9 mouse cellular contexts compared by ENCODE assay signal in genomic region chr7:66292552-66293376, GRCm38 (mm10).
DNase-seq lines count a peak whose midpoint lies in the region; ATAC-seq and TF ChIP-seq lines count a peak whose summit lies in the region.
"Had no signal": no experiment of that assay in that cellular context is flagged by ENCODE, and none has a peak within 500 bp of the region (broad histone marks: within the 10 kb centered on the region; RNA-seq: fewer than 3 reads in every experiment).

No protein-coding gene starts in this region.

- H3K4me2 ChIP-seq in heart, embryonic 12.5 days = no peak overlapping the region
- no peak overlapping the region for H3K4me2 ChIP-seq in lung, postnatal 0 days (replicated peaks; ENCODE audit: low read depth, low read length)

- DNase-seq in heart, postnatal 4 days = no peak
- DNase-seq in adrenal gland, postnatal 36 days = peak; percentile 39 to 44
- peak; percentile 57 for DNase-seq in lung, postnatal 0 days (ENCODE audit: low spot score)
- no peak for DNase-seq in layer of hippocampus, adult 11-12 months (ENCODE audit: low spot score)
- DNase-seq in ovary, postnatal 36 days (ENCODE audit: low spot score) = no peak
- no peak for DNase-seq in adipocyte (ENCODE audit: low spot score)
- DNase-seq: cerebellum, adult 9-11 months had no signal

- H3K9me3 ChIP-seq in heart, embryonic 12.5 days (replicated peaks) = no peaks in the 10 kb centered on the region
- no peaks in the 10 kb centered on the region for H3K9me3 ChIP-seq in ES-Bruce4 (replicated peaks; ENCODE audit: control insufficient read depth, insufficient read depth, low read length, poor library complexity, severe bottlenecking)
- no peaks in the 10 kb centered on the region for H3K9me3 ChIP-seq in lung, postnatal 0 days (ENCODE audit: low read length)

- peaks cover 10% of the 10 kb centered on the region for H3K4me1 ChIP-seq in heart, embryonic 12.5 days (replicated peaks)
- peaks cover 5% of the 10 kb centered on the region for H3K4me1 ChIP-seq in ES-Bruce4 (ENCODE audit: control insufficient read depth, insufficient read depth, low read length)
- H3K4me1 ChIP-seq in lung, postnatal 0 days (ENCODE audit: insufficient read depth, low read depth, low read length) = no peaks in the 10 kb centered on the region

- no peak for TF ChIP-seq CTCF in ES-Bruce4 (IDR thresholded peaks at IDR 0.05; ENCODE audit: low read depth, low read length)
- TF ChIP-seq CTCF in lung, postnatal 0 days (IDR thresholded peaks at IDR 0.05) = no peak

- 0 out of 2 replicates have a peak overlapping the region, but pooled peaks have one; percentile 16 for H3K27ac ChIP-seq in heart, embryonic 12.5 days (ENCODE audit: poor library complexity, severe bottlenecking)
- no peak overlapping the region for H3K27ac ChIP-seq in ES-Bruce4 (ENCODE audit: insufficient read depth, low read length)
- H3K27ac ChIP-seq in lung, postnatal 0 days (ENCODE audit: low read length) = peak overlapping the region; percentile 48

- TF ChIP-seq EP300 in ES-Bruce4 (IDR thresholded peaks at IDR 0.05; ENCODE audit: insufficient read depth, low read depth, low read length) = peak; percentile 47; the same call in 1 of the 2 replicates
- TF ChIP-seq EP300 in lung, postnatal 0 days (IDR thresholded peaks at IDR 0.05) = no peak

- no peaks in the 10 kb centered on the region for H3K27me3 ChIP-seq in heart, embryonic 12.5 days (replicated peaks)
- H3K27me3 ChIP-seq in ES-Bruce4 (ENCODE audit: control insufficient read depth, insufficient read depth, low read length, poor library complexity, severe bottlenecking) = no peaks in the 10 kb centered on the region
- no peaks in the 10 kb centered on the region for H3K27me3 ChIP-seq in lung, postnatal 0 days (replicated peaks; ENCODE audit: insufficient read depth, low read length)

- TF ChIP-seq POLR2A in ES-Bruce4 (IDR thresholded peaks at IDR 0.05; ENCODE audit: insufficient read depth, low read length) = no peak

- ATAC-seq in heart, embryonic 12.5 days (ENCODE audit: insufficient number of reproducible peaks, low FRiP score) = no peak
- peak; percentile 78 for ATAC-seq in lung, postnatal 0 days

- no peak overlapping the region for H3K9ac ChIP-seq in heart, embryonic 12.5 days
- H3K9ac ChIP-seq in ES-Bruce4 (ENCODE audit: low read depth, poor library complexity, severe bottlenecking) = no peak overlapping the region
- H3K9ac ChIP-seq in lung, postnatal 0 days (replicated peaks; ENCODE audit: low read depth) = no peak overlapping the region

- H3K4me3 ChIP-seq in heart, embryonic 12.5 days = no peak overlapping the region
- no peak overlapping the region for H3K4me3 ChIP-seq in ES-Bruce4 (ENCODE audit: low read depth, low read length)
- H3K4me3 ChIP-seq in lung, postnatal 0 days (ENCODE audit: low read depth, low read length) = no peak overlapping the region

- 60% methylated on average over 19 of the region's 19 CpGs for WGBS in heart, embryonic 12.5 days
- WGBS in lung, postnatal 0 days = 49% methylated on average over 19 of the region's 19 CpGs

- peaks cover 46% of the 10 kb centered on the region for H3K36me3 ChIP-seq in heart, embryonic 12.5 days
- no peaks in the 10 kb centered on the region for H3K36me3 ChIP-seq in ES-Bruce4 (ENCODE audit: control insufficient read depth, insufficient read depth, low read length, poor library complexity, severe bottlenecking)
- peaks cover 43% of the 10 kb centered on the region for H3K36me3 ChIP-seq in lung, postnatal 0 days (ENCODE audit: insufficient read depth, low read length)

Comparison
In these comparisons a context has a peak if more than half of its experiments do, and no peak if none do; other contexts are left out.
1. DNase-seq: peak in adrenal gland, postnatal 36 days (2 of 2) and lung, postnatal 0 days (single experiment); none in heart, postnatal 4 days (single experiment), layer of hippocampus, adult 11-12 months (single experiment), ovary, postnatal 36 days (single experiment) and adipocyte (single experiment).